Mouse (Mus musculus) kidney, adult 2 months (tissue): ENCODE results near the gene Atg16l2.

Source experiments
- CTCF ChIP-seq: fragments of 200-500 bp; conservative IDR thresholded peaks from 2 replicates; pipeline ENCODE4 v1.5.1; 2011; ENCODE audit warnings: low read depth, mild to moderate bottlenecking, control low read depth, low read length, moderate library complexity, mixed read lengths; ENCODE audit not compliant: insufficient read depth, insufficient read length
- POLR2A ChIP-seq: fragments of 200-500 bp; IDR thresholded peaks from one replicate; pipeline ENCODE4 v1.6.1; 2011; ENCODE audit warnings: low read depth, low read length, control low read depth

DNA sequence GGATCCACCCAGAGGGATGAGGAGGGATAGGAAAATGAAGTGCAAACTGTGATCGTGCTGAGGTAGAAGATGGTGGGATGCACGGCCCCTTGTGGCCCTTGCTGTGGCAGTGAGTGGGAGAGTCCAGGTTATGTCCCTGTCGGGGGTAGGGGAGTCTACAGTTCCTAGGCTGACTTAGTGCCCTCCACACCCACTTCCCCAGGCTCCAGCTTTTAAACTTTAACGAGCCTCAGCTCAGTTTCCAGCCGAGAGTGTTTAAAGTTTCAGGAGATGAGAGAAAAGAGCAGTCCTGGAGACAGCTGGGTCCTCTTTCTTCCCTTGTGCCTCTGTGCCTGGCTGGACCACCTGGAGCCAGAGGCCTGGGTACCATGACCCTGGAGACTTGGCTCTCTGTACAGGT is 25.2 kb upstream of the Atg16l2 start:
- TF ChIP-seq POLR2A (no peak), CTCF (no peak)
